Mouse (Mus musculus) erythroblast, adult 5-6 weeks (primary cell): Measurements from ENCODE around the gene BC004004. TPM values are rescaled to one million over a fixed set of nuclear protein-coding genes. Genes with fewer than 3 reads are reported as not detected.
"Not testable (repeated sequence)": the region's sequence is repeated elsewhere in the genome, so short reads cannot be mapped to it uniquely, and the experiment has no call there.

Experiments used
- ATAC-seq: replicated peaks from 2 replicates; pipeline ENCODE4 v1.8.0; 2016; ENCODE audit warnings: moderate number of reproducible peaks, mild to moderate bottlenecking, moderate TSS enrichment, inconsistent platforms; ENCODE audit not compliant: poor library complexity, low FRiP score, severe bottlenecking
- total RNA-seq, 2 experiments: library from RNA; stranded (forward) in 1 of 2; stranded (reverse) in 1 of 2; fragments of 150-400 nt in 1 of 2; fragments of 200-764, 138-1000 nt in 1 of 2; gene quantifications; 2 replicates each; pipeline versions ENCODE4 v1.2.3 to v1.2.4; 2015 to 2017; ENCODE audit warnings: low replicate concordance in 2 of 2

Gene BC004004
- total RNA-seq, 2 experiments from 2014 or later: 19.4 to 41.0 TPM

DNA sequence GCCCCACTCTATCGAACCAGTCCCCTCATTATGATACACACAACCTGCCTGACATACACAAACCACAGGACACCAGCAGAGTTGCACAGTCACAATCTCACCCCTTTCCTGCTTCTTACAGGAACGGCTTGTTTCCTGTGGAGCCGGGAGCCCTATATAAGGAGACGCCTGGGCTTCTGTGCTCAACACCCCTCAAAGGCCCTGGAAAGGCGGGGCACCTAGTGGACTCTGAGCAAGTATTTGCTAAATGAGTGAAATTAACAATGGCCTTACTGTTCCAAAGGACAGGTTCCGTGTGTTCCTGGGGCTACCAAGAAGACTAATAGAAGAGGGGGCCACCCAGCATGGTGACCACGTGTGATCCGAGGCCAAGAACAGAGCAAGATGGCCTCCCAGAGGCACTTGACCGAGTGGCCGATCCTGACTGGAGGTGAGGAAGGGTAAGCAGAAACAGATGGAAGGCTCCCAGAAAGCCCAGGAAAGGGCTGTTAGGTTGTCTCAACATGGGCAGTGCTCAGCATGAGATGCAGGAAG is 10.5 kb upstream of the BC004004 start:
- no peak for ATAC-seq

- no peak for ATAC-seq
These were observed 9.7 kb upstream of the BC004004 start for GRCm38 (mm10) chr17:29258921-29259320.

DNA sequence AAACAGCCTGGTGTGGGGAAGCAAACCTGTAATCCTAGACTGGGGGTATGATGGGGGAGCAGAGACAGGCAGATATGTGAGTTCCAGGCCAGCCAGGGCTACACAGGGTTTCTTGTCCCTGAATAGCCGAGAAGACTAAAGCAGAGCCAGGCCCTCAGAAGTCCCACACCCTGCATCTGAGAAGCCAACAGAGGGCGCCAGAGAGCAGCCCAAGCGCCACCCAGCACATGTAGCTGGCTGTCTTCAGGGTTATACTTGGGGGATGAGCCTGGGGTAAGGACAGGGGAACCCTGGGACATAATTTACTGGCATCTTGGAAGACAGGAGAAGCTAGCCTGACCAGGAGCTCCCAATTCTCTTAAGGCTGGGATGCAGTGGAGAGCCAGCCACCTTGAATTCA is 9.1 kb upstream of the BC004004 start:
- peak; percentile 65 for ATAC-seq

DNA sequence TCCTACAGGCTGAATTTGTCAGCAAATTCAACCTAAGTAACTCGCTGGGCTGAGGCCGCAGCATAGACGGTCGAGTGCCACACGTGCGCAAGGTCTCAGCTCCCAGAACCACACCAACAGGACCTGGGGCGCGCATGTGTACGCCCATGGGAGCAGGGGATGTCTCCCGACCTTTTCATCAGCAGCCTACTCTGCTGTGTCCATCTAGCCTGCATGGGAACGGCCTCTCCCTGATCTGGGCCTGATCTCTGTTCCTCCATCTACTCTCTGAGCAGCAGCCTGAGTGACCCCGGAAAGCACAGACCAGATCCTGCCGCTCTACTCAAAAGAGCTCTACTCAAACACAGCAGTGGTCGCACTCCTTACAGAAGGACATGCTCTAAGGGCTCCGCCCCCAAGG is 8.1 kb upstream of the BC004004 start:
- ATAC-seq: no peak

- no peak for ATAC-seq
These were observed 6.9 kb upstream of the BC004004 start for GRCm38 (mm10) chr17:29261603-29262258.

- no peak for ATAC-seq
These were observed 6.3 kb upstream of the BC004004 start for GRCm38 (mm10) chr17:29262259-29262649.

- no peak for ATAC-seq
These were observed 5.2 kb upstream of the BC004004 start for GRCm38 (mm10) chr17:29263417-29263816.

- ATAC-seq: peak; percentile 72
These were observed 4.6 kb upstream of the BC004004 start, which contains the start of gene Ppil1 for GRCm38 (mm10) chr17:29263840-29264633. TSS of gene Ppil1 (minus strand) at chr17:29264186.

DNA sequence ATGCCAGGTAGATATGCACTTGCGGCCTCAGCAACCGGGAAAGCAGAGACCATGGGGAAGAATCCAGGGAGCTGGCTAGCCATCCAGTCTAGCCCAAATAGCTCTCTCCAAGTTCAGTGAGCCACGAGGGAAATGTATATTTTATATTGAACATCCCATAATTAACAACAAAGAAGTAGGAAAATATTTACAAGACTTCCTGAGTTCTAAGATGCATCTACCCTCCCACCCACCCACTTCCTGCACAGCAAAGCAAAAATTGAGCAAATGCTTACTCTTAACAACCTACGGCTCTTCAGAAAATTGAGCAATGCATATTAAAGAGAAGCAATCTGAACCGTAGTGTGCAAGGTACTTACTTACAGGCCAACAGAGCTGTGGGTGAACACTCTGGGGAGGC is 3.8 kb upstream of the BC004004 start:
- ATAC-seq: no peak

GRCm38 (mm10) chr17:29267040-29267439 is 1.5 kb upstream of the BC004004 start:
- ATAC-seq: not testable (repeated sequence)

DNA sequence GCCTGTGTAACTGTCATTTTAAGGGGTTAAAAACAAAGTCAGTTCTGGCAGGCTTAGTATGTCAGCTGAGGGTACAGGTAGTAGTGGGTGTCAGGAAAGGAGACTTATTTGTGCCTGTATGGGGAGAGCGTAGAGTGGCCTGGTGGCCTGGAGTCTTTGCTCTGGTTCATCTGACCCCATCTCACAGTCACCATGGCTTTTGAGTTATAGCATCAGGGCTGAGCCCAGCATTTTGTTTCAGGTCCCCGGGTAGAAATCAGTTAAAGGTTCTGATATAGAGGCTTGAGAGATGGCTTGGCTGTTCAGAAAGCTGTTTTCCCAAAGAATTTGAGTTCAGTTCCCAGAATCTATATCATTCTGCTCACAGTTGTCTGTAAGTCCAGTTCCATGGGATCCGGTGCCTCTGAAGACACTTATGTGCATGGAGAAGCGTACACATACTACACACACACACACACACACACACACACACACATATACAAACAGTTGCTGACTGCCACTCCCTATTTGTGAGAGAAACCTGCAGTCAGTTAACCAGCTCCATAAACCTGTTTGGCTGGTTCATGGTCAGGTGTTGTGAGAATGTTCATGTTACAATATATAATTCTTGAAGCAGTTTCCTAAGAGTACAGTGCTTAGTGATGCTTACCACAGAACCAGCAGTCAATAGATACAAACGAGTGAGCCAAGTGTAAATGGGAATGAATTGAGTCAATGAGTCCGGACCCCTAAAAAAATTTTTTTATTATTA is 482 bp upstream of the BC004004 start:
- ATAC-seq: peak; percentile 9

DNA sequence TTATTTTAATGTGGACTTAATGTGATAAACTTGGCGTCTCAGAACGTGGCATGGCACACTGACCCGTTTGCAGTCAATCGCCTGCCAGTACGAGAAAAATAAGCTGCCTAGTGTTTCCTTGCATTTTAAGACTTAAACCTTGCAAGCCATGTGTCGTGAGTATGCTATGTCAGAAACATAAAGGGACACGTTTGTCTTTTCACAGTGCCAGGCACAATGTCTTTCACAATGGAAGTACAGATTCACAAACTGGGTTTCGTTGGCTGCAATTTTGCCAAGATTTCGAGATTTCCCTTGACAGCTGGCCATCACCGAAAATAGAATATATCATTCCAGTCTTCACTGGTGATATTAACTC is 740 bp downstream of the BC004004 start:
- no peak for ATAC-seq

DNA sequence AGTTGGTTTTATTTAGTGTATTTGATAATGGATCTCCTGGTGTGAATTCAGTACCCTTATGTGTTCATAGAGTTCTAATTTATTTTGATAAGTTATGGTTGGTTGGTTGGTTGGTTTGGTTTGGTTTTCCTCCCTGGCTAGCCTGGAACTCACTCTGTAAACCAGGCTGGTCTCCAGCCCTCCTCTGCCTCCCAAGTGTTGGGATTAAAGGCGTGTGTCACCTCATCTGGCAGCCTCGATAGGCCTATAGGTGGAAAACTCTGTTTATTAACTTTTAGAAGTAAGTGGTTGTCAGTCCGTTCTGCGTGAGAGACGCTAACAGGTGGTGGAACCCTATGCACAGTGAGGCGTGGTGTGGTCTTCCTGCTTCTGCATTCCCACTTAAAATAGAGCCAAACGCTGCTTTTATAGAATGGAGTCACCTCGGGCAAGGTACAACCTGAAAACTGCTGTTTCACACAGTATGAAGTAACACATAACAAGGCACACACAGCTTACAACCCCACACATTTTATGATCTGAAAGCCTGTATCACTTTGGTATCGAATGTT is 1.6 kb downstream of the BC004004 start:
- no peak for ATAC-seq

DNA sequence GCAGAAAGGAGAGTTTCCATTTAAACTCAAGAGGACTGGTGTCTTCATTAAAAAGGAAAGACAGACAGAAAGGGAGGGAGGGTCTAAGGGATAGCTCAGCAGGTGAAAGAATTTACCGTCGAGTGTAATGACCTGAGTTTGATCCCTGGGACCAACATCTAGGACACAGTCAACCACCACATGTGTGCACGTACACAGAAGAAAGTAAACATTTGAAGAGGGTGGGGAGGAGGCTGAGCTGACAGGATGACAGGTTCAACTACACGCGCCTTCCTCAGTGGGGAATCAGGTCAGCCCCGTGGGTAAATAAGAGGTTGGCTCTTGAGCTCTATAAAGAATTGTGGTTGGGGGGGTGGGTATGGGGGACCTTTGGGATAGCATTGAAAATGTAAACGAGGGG is 4.6 kb downstream of the BC004004 start:
- ATAC-seq: no peak

- ATAC-seq: no peak
These were observed 5.3 kb downstream of the BC004004 start for GRCm38 (mm10) chr17:29273889-29274288.

- no peak for ATAC-seq
These were observed 11.8 kb downstream of the BC004004 start for GRCm38 (mm10) chr17:29280422-29280821.

DNA sequence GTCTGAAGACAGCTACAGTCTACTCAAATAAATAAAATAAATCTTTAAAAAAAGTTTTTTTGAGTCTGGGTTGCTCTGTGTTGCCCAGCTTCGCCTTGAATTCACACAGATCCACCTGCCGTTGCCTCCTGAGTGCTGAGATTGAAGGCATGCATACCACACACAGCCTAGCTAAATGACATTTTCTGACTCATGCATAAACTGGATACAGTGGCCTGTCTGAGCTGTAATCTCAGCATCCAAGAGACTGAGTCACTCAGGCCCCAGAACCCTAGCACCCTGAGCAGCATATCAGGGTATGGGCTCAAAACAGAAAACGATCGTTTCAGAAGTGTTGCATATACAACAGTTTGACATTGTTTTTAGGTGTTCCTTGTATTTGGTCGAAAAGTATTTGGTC is 13.0 kb downstream of the BC004004 start:
- no peak for ATAC-seq

GRCm38 (mm10) chr17:29282216-29282952 is 13.8 kb downstream of the BC004004 start:
- ATAC-seq: no peak

DNA sequence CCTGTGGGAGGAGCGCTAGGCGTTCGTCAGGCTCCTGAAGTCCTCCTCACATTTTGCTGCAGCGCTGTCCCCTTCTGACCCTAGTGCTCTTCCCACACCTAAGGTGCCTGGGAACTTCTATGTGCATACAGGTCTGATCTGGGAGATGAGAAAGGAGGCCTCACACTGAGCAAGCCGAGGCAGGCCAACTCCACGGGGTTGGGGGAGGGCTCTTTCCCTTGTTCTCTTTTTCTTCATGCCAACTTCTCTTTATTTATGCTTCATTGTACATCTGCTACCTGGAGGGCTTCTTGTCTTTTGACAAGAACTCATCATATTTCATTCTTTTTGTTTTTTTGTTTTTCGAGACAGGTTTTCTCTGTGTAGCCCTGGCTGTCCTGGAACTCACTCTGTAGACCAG is 23.2 kb downstream of the BC004004 start:
- ATAC-seq: no peak

DNA sequence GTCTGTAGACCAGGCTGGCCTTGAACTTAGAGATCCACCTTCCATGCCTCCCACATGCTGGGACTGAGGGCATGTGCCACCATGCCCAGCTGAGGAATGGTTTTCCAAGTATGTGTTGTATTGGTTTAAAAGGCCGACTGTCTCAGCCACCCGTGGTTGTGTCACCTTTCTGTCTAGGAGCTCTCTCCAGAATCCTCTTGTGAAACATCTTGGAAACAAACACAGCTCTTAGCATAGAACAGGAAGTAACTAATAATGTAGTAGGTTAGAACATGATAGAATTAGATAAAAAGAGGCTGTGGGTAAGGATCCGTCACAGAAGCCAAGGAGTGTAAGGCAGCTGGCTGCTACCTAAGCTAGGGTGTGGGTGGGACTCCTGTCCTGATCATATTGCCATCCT is 24.4 kb downstream of the BC004004 start:
- ATAC-seq: no peak
